Mouse (Mus musculus): ENCODE measurements at regions not wholly inside any gene's neighbourhood (a gene's known extent, or its start where the extent isn't known, plus 50 kb on each side); places are given as distances from the start of the nearest gene placed in this dataset.

GRCm38 (mm10) chr12:109772543-109772942 lies 172.4 kb upstream of the Rtl1 start:
- no peak for TF ChIP-seq CTCF (IDR thresholded peaks at IDR 0.05; ENCODE audit: control insufficient read depth, insufficient read depth, insufficient replicate concordance, low read depth, low read length)
- no peak for TF ChIP-seq POLR2A (IDR thresholded peaks at IDR 0.05; ENCODE audit: control insufficient read depth, low read depth, low read length)
